Mouse (Mus musculus) c-Kit-positive CD71-positive TER-119-positive erythroid progenitor cells, embryonic 14.5 days (primary cell): ENCODE results near the gene Clba1.

Experiments used
- DNase-seq: peaks from one replicate; pipeline ENCODE4 v3.0.0-alpha.2; 2013; ENCODE audit warnings: low spot score

Gene Clba1

GRCm38 (mm10) chr12:112808587-112809364, at the start of gene Clba1:
Clba1 (plus strand) TSS chr12:112808937.
- peak; percentile 86 for DNase-seq

DNA sequence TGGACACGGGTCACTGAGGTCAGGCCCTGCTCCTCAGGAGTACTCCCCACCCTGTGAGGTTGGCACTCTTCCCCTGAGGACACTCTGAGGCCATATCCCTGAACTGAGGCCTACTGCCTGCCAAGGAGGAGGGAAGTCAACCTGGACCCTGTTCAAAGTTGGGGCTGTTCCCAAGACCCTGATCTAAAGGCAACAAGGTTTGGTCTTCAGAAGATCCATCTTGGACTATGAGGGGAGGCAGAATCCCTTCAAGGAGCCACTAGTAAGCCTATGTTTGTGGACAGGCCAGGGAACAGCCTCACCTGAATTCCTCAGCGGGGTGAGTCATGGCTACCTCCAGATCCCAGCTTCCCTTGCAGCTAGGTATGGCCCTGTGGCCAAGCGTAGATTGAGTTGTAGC, 49.3 kb upstream of the Clba1 start:
- no peak for DNase-seq

GRCm38 (mm10) chr12:112760154-112760926, 48.4 kb upstream of the Clba1 start, which contains the start of gene Pld4:
Pld4 (plus strand) TSS chr12:112760655.
- DNase-seq, result no peak

DNA sequence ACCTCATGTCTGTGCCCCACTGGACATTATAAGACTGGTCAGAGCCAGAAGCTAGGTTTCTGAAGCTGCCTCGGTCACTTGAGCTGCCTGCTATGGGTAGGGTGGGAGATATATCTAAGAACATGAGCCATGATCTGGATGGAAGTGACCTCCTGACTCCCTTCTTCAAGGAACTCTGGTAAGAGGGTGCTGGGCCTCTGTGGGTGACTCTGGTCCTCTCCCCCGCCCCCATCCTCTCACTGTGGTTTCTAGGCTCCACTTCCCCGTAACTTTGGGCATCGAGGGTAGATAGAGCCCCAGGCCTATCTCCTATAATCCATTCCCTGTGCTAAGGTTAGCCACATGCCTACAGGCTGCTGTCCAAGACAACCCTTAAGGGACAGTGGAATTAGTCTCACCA, 47.3 kb upstream of the Clba1 start:
- DNase-seq, result no peak

DNA sequence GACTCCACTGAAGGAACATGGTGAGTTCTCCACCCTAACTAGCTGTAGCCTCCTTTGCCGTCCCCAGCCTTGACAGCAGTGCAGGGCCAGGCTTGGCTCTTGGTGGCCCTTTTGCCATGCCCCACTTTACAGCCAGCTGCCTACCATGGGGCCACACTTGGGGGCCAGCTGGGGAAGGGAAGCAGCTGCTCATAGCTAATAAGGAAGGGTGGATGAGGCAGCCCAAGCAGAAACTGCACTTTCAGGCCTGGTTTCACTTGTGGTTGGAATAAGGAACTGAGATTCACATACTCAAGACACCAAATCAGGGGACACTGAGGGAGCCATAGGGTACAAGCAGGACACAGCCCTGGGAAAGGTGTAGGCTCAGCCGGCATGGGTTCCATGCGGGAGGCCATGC, 46.7 kb upstream of the Clba1 start:
- no peak for DNase-seq

- no peak for DNase-seq
Measured at GRCm38 (mm10) chr12:112763176-112763575, 45.6 kb upstream of the Clba1 start.

DNA sequence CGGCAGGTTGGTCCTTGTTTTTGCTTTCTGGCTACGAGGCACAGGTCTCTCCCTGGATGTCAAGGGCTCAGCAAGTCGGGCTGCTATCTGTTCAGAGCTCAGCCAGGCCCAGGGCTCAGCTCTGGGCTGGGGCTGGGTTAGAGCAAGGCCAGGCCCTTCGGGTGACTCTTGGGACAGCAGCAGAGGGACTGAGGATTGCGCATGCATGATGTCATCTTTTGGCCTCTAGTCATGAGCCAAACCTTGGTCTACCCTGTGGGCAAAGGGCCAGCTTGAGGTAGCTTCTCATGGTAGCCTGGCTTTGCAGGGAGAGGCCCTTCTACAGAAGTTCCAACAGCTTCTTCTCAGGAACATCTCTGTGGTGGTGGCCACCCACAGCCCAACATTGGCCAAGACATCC, 44.6 kb upstream of the Clba1 start:
- no peak for DNase-seq

DNA sequence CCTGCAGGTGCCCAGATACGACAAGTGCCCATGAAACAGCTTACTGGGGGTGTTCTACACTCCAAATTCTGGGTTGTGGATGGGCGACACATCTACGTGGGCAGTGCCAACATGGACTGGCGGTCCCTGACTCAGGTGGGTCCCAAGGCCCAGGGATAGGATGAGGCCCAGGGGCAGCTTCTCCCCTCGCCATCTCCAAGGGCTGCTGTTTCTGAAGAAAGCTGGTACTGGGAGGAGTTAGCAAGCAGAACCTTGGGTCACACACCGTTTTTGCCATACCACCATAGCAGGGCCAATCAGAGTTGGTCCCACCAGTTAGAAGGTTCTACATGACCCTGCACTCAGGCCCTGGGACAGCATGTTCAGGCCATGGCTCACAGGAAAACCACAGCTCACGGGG, 43.7 kb upstream of the Clba1 start:
- no peak for DNase-seq

GRCm38 (mm10) chr12:112766586-112766985, 42.2 kb upstream of the Clba1 start:
- no peak for DNase-seq

DNA sequence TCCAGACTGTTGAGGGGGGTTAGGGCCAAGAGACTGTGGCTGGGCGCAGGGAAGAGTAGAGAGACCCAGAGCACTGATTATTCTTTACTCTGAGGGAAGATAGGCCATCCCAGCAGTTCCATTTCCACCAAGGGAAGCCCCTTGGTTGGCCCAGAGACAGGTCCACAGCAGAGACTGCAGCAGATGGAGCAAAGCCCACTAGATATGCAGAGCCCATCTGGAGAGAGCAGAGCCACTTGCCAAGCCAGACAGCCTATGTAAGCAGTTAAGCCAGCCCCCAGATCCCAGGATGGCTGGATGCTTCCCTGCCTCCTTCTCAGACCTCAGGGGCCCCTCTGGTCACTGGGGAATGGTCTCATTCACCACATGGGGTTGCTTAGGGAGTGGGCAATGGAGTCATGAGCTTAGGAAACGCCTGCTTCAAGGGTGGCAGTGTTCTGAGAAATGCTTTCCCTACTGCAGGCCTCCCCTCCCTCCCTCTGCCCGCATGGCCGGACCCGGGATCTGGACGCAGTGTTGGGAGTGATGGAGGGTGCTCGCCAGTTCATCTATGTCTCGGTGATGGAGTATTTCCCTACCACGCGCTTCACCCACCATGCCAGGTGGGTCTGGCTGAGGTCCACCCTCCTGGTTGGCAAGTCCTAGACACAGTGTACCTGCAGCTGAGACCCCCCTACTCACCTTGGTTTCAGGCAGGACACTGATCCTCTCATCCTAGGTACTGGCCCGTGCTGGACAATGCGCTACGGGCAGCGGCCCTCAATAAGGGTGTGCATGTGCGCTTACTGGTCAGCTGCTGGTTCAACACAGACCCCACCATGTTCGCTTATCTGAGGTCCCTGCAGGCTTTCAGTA, 41.5 kb upstream of the Clba1 start:
- no peak for DNase-seq

GRCm38 (mm10) chr12:112768166-112768565, 40.6 kb upstream of the Clba1 start:
- no peak for DNase-seq

DNA sequence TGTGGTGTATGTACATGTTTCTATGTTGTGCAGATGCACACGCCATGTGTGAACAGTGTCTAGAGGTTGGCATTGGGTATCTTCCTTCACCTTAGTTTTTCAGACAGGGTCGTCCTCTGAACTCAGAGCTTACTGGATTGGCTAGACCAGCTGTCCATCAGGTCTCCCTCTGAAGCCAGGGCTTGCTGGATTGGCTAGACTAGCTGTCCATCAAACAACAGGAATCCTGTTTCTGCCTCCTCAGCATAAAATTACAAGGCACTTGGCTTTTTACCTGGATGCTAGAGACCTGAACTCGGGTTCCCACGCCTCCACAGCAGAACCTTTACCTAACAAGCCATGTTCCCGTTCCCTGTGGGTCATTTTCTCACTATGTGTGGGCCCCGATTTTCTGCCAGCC, 39.7 kb upstream of the Clba1 start:
- DNase-seq, result no peak

- no peak for DNase-seq
Measured at GRCm38 (mm10) chr12:112769751-112770150, 39.0 kb upstream of the Clba1 start.

DNA sequence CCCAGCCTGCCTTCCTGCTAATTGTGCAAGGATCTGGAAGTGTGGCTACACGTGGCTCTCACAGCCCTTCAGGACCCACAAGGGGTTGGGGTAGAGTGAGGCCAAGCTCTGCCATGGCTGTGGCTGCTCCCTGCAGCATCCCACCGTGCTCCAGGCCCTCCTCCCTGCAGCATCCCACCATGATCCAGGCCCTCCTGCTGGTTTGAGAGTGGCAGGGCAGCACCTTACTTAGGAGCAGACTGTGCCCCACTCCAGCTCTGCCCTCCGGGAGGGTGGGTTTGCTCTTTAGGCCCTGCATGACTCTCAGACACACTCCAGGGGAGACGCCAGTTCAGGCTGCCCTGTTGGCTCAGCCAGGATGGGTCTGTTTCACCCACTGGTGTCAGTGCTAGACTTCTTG, 38.3 kb upstream of the Clba1 start:
- DNase-seq, result no peak

GRCm38 (mm10) chr12:112772306-112772705, 36.4 kb upstream of the Clba1 start:
- no peak for DNase-seq

GRCm38 (mm10) chr12:112773366-112773765, 35.4 kb upstream of the Clba1 start:
- DNase-seq, result no peak

DNA sequence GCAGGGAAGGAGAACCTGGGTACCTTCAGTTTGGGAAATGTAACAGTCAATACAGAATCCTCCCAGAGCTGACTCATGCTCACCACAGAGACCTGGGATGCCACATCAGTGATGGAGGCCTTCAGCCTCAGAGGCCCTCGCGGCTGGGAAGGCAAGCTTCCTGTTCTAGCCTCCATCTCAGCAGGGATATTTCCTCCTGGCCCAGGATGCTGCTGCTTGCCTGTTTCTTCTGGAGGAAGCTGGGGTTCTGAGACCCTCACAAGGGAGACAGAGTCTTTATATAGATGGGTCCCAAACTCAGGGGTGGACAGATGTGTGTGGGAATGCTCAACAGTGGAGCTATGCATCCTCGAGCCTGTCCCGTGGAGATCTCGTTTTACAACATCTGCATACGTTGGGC, 34.7 kb upstream of the Clba1 start:
- DNase-seq, result no peak

GRCm38 (mm10) chr12:112774481-112774880, 34.3 kb upstream of the Clba1 start:
- DNase-seq, result no peak

DNA sequence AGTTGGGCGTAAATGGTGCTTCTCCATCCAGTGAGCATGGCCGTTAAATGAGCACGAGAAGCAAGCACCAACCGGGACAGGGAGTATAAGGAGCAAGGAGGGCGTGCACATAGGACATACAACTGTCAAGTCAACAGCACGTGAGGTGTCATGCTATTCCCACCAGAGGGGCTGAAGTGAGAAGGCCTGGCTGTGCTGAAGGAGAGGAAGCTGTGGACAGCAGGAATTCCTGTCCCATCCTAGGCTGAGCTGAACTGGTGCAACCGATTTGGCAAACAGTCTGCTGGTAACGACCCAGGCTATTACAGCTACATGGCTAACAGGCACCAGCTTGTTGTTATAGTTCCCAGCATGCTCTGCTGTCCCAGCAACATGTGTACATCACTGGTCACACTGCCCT, 17.7 kb upstream of the Clba1 start:
- no peak for DNase-seq

GRCm38 (mm10) chr12:112793601-112794355, 15.0 kb upstream of the Clba1 start:
- DNase-seq, result no peak

GRCm38 (mm10) chr12:112794356-112794816, 14.4 kb upstream of the Clba1 start:
- DNase-seq, result no peak

DNA sequence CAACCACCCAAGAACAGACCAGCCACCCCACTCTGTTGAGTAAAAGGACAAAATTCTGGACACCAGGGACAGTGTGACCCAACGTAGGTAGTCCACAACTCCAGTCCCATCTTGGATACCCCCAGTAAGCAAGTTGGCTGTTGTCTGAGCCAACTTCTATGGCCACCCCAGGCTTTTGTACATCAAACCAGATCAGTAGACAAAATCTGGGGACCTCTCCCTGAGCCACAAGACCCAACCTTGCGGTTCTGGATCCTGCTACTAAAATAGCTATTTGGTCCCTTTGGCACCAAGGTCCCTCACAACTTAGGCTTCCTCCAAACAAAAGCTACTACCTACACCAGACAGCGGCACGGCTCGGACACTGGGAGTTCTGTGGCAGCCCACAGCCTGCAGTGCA, 13.7 kb upstream of the Clba1 start:
- no peak for DNase-seq
